ENCODE assay signal across 9 mouse cellular contexts in genomic region chr16:84620861-84621260, GRCm38 (mm10).
DNase-seq lines count a peak whose midpoint lies in the region; ATAC-seq and TF ChIP-seq lines count a peak whose summit lies in the region.
"Had no signal": no experiment of that assay in that cellular context is flagged by ENCODE, and none has a peak within 500 bp of the region (broad histone marks: within the 10 kb centered on the region; RNA-seq: fewer than 3 reads in every experiment).

No protein-coding gene starts in this region.

- TF ChIP-seq CTCF in forebrain, postnatal 0 days (IDR thresholded peaks at IDR 0.05; ENCODE audit: low read depth): no peak
- no peak for TF ChIP-seq CTCF in layer of hippocampus, adult 2 months (conservative IDR thresholded peaks at IDR 0.05)

- no peak overlapping the region for H3K4me3 ChIP-seq in forebrain, embryonic 16.5 days (replicated peaks; ENCODE audit: low read length)
- H3K4me3 ChIP-seq in forebrain, postnatal 0 days (ENCODE audit: low read depth, low read length): no peak overlapping the region
- peak overlapping the region; percentile 57 for H3K4me3 ChIP-seq in layer of hippocampus, adult 2 months
- H3K4me3 ChIP-seq in liver, embryonic 13.5 days (replicated peaks): peak overlapping the region; percentile 19; the same call in 1 of the 2 replicates

- peaks cover 2% of the 10 kb centered on the region; the same call in 1 of the 2 replicates for H3K4me1 ChIP-seq in forebrain, embryonic 16.5 days (replicated peaks; ENCODE audit: control insufficient read depth, insufficient read depth, low read length)
- no peaks in the 10 kb centered on the region for H3K4me1 ChIP-seq in forebrain, postnatal 0 days (ENCODE audit: insufficient read depth)
- no peaks in the 10 kb centered on the region for H3K4me1 ChIP-seq in liver, embryonic 13.5 days (replicated peaks)

- H3K36me3 ChIP-seq in forebrain, embryonic 16.5 days (ENCODE audit: control insufficient read depth, insufficient read depth): no peaks in the 10 kb centered on the region
- H3K36me3 ChIP-seq in forebrain, postnatal 0 days (ENCODE audit: insufficient read depth): no peaks in the 10 kb centered on the region
- H3K36me3 ChIP-seq in liver, embryonic 13.5 days: no peaks in the 10 kb centered on the region

- no peak for DNase-seq in forebrain, postnatal 0 days
- DNase-seq in layer of hippocampus, adult 2 months (ENCODE audit: low spot score in 2 of 2): no peak
- no peak for DNase-seq in layer of hippocampus, adult 8-10 months (ENCODE audit: low spot score in 2 of 2)
- peak; percentile 25 for DNase-seq in CD4-positive helper T cell, adult 2 months (ENCODE audit: low read depth, low spot score)
- no peak for DNase-seq in liver, embryonic 13.5 days
- no peak for DNase-seq in yolk sac, embryonic 10.5 days (ENCODE audit: low spot score)
- DNase-seq in spleen, postnatal 14 days (ENCODE audit: low spot score in 2 of 2): no peak
- DNase-seq: cerebellum, adult 9-11 months had no signal

- no peak overlapping the region for H3K9ac ChIP-seq in forebrain, embryonic 16.5 days (replicated peaks; ENCODE audit: low read depth, low read length)
- no peak overlapping the region for H3K9ac ChIP-seq in forebrain, postnatal 0 days
- no peak overlapping the region for H3K9ac ChIP-seq in liver, embryonic 13.5 days

- H3K27me3 ChIP-seq in forebrain, embryonic 16.5 days (replicated peaks; ENCODE audit: control insufficient read depth, insufficient read depth, low read length): no peaks in the 10 kb centered on the region
- no peaks in the 10 kb centered on the region for H3K27me3 ChIP-seq in forebrain, postnatal 0 days (ENCODE audit: insufficient read depth, low read length)
- H3K27me3 ChIP-seq in liver, embryonic 13.5 days: no peaks in the 10 kb centered on the region

- H3K9me3 ChIP-seq in forebrain, embryonic 16.5 days (ENCODE audit: control insufficient read depth, low read length): no peaks in the 10 kb centered on the region
- H3K9me3 ChIP-seq in forebrain, postnatal 0 days (ENCODE audit: low read length): no peaks in the 10 kb centered on the region
- no peaks in the 10 kb centered on the region for H3K9me3 ChIP-seq in liver, embryonic 13.5 days (replicated peaks)

- ATAC-seq in forebrain, embryonic 16.5 days: no peak
- no peak for ATAC-seq in forebrain, postnatal 0 days
- ATAC-seq in liver, embryonic 13.5 days (ENCODE audit: low read depth): no peak

- no peak overlapping the region for H3K27ac ChIP-seq in forebrain, embryonic 16.5 days (ENCODE audit: low read length)
- H3K27ac ChIP-seq in forebrain, postnatal 0 days (ENCODE audit: low read depth, low read length): no peak overlapping the region
- no peak overlapping the region for H3K27ac ChIP-seq in layer of hippocampus, adult 2 months
- no peak overlapping the region for H3K27ac ChIP-seq in liver, embryonic 13.5 days

- H3K4me2 ChIP-seq in forebrain, embryonic 16.5 days (ENCODE audit: low read length): peak overlapping the region; percentile 25; the same call in 1 of the 2 replicates
- no peak overlapping the region for H3K4me2 ChIP-seq in forebrain, postnatal 0 days (ENCODE audit: low read depth)
- peak overlapping the region; percentile 28 for H3K4me2 ChIP-seq in liver, embryonic 13.5 days

- WGBS in forebrain, embryonic 16.5 days: no CpG with 5 or more reads among the region's 1 CpGs
- no CpG with 5 or more reads among the region's 1 CpGs for WGBS in forebrain, postnatal 0 days
- no CpG with 5 or more reads among the region's 1 CpGs for WGBS in liver, embryonic 13.5 days (ENCODE audit: insufficient replicate concordance)

Comparison
In these comparisons a context has a peak if more than half of its experiments do, and no peak if none do; other contexts are left out.
1. H3K4me3 ChIP-seq: peak in layer of hippocampus, adult 2 months (single experiment) and liver, embryonic 13.5 days (single experiment); none in forebrain, embryonic 16.5 days (single experiment) and forebrain, postnatal 0 days (single experiment).